Mouse (Mus musculus) kidney, postnatal 36 days (tissue): ENCODE measurements around the gene Naa35.
A peak's percentile ranks its signal among the peaks of the same experiment; 100 is the strongest.

Experiments used
- DNase-seq, 2 experiments: peaks; one replicate each; pipeline ENCODE4 v3.0.0; 2021 to 2022; ENCODE audit warnings: mixed read lengths in 2 of 2

The Naa35 gene

DNA sequence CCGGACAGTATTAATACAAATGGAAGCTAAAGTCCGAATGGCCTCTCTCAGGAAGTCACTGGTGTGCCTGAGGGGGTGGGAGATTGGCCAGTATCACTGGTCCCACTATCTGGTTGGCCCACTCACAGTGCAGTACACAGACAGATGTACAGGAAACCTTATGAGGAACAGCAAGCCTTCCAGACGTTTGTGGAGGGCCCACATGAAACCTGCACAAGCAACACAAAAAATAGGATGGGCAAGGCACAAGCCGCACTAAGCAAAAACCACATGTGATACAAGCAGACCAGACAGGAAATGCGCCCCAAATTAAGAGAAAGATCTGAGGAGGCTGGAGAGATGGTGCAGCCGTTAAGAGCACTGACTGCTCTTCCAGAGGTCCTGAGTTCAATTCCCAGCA is 87.2 kb downstream of the Naa35 start:
- no peak for DNase-seq

DNA sequence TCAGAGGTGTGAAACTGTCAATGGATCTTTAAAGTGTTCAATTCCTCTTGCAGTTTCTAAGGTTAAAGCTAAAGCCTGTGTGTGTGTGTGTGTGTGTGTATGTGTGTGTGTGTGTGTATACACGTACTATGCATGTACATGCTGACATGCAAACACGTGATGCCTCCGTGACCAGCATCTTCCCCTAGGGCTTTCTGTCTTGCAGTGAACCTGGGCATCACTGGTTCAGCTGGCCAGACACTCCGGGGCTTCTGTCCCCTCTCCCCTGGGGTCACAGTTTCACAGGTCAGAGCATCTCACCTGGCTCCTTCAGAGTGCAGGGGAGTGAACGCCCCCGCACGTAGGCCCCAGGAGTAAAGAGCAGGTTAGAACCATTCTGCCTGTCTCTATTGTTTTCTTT is 88.5 kb downstream of the Naa35 start:
- no peak for DNase-seq

DNA sequence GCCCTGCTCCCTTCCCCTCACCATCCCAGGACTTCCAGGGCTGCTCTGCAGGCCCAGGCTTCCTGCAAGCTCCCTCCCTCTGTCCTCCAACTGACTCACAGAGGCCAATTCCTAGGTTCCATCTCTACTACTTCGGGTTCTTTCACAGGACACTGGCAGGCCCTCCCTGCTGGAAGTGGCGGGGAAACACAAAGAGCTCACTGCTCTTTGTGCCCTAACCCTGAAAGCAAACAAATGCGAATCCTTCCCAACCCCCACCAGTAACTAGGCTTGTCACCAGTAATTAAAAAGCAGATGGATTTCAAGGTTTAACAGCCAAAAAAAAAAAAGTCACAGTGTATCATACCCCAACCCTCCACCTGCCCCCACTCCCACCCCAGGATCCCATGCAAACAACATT is 89.2 kb downstream of the Naa35 start:
- no peak for DNase-seq

DNA sequence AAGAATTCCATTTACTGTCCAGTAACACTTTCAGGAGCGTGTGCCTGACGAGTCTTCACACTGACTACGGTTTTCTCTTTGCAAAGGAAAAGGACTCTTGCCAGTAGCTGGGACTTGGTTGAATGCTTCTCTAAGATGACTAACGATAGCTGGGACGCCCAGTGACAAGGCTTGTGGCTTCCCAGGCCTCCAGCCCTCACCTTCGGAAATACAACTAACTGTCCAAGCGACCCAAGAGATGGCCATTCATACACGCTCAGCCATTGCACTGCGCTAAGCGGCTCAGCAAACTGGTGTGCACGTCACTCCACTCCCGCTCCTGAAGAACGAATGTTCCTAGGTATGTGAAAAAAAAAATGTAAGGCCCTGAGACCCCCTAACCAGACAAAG is 89.7 kb downstream of the Naa35 start:
- peak in 1 of 2 experiments; percentile 38 for DNase-seq

DNA sequence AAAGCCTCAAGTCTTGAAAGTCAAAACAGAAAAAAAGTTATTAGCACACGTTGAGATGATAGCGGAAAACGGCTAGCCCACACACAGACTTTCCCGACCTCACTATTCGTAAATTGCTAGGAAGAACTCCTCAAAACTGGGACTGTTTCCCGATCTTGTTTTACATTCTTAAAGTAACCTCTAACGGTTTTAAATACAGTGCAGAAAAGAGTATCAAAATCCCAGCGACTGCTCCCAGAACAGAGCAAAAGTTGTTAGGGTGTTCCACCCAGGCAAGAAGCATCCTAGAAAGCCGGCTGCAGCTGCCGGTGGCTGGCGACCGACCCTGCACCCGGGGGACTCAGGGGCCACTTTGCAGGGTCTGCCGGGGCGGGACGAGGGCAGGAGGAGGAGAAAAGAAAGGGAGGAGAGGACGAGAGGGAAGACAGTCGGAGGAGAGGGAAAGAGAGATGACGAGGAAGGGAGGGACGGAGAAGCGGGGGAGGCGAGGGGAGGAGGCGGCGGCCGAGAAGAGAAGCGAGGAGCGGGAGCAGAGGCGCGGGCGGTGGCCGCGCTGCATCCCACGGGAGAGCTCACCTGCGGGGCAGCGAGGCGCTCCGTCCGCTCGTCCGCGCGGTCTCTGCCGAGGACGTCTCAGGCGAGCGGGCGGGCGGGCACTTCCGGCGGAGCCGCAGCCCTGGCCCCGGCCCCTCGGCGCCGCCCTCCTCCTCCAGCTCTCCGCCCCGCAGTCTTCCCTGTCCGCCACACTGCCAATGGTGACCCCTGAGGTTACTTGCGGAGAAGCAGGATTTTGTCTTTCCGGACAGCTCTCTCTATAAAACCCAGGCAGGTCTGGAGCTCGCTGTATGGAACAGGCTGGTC is 90.3 kb downstream of the Naa35 start, which contains the start of gene Golm1:
Golm1 (minus strand) TSS at position 661 of the 861 bp plus-strand sequence.
- DNase-seq, result peak; percentile 63 to 80

DNA sequence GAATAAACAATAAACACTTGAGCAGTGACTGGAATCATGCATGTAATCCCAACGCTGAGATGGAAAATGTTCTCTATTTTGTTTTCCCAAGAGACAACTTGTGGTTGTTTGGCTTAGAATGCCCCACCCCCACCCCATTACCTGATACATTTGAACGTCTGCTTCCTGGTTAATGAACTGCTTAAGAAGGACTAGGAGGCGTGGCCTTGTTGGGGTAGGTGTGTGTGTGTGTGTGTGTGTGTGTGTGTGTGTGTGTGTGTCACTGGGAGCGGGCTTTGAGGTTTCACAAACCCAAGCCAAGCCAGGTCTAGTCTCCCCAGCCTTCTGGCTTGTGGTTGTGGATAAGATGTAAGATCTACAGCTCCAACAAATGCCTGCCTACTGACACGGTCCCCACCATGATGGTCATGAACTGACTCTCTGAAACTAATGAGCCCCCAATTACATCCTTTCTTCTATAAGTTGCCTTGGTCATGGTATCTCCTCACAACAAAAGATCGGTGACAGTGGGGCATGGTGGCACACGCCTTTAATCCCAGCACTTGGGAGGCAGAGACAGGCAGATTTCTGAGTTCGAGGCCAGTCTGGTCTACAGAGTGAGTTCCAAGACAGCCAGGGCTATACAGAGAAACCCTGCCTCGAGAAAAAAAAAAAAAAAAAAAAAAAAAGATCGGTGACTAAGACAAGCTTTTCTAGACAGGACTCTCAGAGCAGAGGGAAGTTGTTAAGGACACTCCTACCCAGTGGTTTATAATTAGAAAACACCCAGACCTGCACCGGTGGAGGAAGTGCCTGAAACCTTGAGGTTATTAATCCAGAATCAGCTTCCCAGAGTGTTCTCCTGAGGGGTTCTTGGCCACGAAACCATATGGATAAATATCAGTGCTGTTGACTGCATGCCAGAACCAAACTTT is 91.5 kb downstream of the Naa35 start:
- DNase-seq, result peak in 1 of 2 experiments; percentile 40

DNA sequence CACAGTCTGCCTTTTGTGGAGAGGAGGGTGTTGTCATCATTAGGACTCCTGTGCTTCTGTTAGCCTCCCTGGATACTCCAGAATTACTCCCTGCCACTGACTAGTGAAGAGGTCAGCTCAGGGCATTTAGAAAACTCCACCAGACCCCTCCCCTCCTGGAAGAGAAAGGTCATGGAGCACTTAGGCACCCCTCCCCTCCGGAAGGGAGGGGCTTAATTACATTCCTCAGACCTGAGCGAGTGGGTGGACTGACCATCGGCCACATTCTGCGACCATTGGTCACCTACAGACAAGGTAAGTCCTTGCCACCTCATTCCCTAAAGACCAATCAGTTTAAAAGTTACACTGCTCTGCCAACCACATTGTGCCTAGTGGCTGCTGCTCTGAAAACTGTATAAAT is 94.2 kb downstream of the Naa35 start:
- no peak for DNase-seq

DNA sequence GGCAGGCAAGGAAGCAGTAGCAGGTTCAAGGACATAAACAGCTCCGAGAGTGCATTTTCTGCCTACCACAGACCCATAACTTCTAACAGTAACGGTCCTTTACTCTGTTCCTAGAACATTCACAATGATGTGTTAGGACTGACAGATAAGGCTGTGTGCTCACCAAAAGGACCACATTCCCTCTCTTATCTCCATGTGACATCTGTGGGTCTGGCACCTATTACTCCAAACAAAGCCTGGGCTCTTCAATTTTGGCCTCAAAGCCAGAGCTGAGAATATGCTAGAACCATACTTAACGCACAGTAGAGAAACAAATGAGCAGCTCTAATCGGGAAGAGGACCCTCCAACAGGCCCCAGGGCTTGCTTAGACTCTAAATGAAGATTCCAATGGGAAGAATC is 94.8 kb downstream of the Naa35 start:
- DNase-seq, result no peak

DNA sequence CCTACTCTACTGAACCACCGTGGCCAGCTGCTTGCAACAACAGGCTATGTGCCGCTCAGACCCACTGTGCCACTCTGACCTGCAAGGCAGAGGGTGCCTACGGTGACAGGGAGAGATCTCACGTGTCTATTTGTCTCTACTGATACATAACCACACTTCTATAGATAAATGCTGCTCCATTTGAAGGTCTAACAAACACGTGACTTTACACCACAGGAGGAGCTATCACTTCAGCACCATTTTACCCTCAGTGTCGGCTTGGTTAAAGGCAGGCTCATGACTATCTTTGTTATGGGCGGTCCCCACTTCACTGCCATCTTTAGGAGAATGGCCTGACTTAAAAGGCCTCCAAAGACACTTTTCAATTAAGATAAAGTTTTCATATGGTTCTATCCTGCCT is 97.6 kb downstream of the Naa35 start:
- DNase-seq, result no peak

DNA sequence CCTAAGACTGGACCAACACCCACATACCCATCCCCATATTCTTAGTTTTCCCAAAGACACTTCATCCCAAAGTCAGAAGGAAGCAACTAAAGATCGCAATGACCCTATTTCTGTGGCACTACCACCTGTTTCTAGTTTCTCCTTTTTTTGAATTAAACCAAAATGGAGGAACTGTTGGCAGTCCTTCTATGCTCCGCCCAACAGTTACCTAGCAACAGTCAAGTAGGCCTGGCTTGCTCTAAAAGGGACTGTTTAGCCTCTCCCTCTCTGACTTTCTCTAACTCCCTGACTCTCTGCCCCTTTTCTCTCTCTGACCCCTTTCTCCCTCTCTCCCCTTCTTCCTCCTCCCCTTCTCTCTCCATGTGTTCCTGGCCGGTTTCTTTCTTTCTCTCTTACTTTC is 100.2 kb downstream of the Naa35 start:
- DNase-seq, result no peak
